Mouse (Mus musculus) CH12.LX (cell line): ENCODE measurements around the gene BC067074. TPM values are rescaled to one million over a fixed set of nuclear protein-coding genes. Genes with fewer than 3 reads are reported as not detected.

ENCODE experiments used
- DNase-seq: peaks from one replicate; pipeline ENCODE4 v3.0.0-alpha.2; 2013; ENCODE audit errors: extremely low read depth
- H3K27ac ChIP-seq: 2 replicates; pipeline ENCODE4 v1.5.1; 2012; ENCODE audit warnings: low read depth, mild to moderate bottlenecking, control low read depth, moderate library complexity; ENCODE audit not compliant: insufficient read depth
- H3K27me3 ChIP-seq: replicated peaks from 2 replicates; pipeline ENCODE3; 2012; ENCODE audit warnings: inconsistent platforms
- H3K36me3 ChIP-seq, 2 experiments: replicated peaks in 1 of 2; 2 replicates each; pipeline versions ENCODE3 to v1.6.1; 2012; ENCODE audit warnings: inconsistent platforms in 1 of 2, low read length in 1 of 2, mild to moderate bottlenecking in 1 of 2, mixed read lengths in 1 of 2, moderate library complexity in 1 of 2; ENCODE audit not compliant: control insufficient read depth in 1 of 2, insufficient read depth in 1 of 2
- H3K4me1 ChIP-seq, 2 experiments: 2 replicates each; pipeline ENCODE4 v1.6.1; 2012; ENCODE audit warnings: inconsistent platforms in 1 of 2, moderate library complexity in 1 of 2; ENCODE audit not compliant: insufficient read depth in 2 of 2, control insufficient read depth in 1 of 2
- H3K4me2 ChIP-seq: 2 replicates; pipeline ENCODE4 v1.6.1; 2012; ENCODE audit warnings: low read depth, mild to moderate bottlenecking, control low read depth; ENCODE audit not compliant: poor library complexity, insufficient read depth, severe bottlenecking
- H3K4me3 ChIP-seq, 3 experiments: fragments of 150-350 bp in 1 of 3; sonication (generic) in 1 of 3; replicated peaks in 1 of 3; 2 replicates each; pipeline versions ENCODE3 to v1.5.1; 2011 to 2012; ENCODE audit warnings: low read depth in 2 of 3, low read length in 2 of 3, mild to moderate bottlenecking in 2 of 3, moderate library complexity in 2 of 3, control low read depth in 1 of 3, improper control_type of control experiment in 1 of 3, inconsistent platforms in 1 of 3, mixed read lengths in 1 of 3; ENCODE audit not compliant: poor library complexity in 1 of 3
- H3K79me2 ChIP-seq: replicated peaks from 2 replicates; pipeline ENCODE4 v1.6.1; 2012; ENCODE audit warnings: mild to moderate bottlenecking, moderate library complexity; ENCODE audit not compliant: control insufficient read depth, poor library complexity, insufficient read depth, severe bottlenecking; ENCODE audit errors: extremely low read depth
- H3K9ac ChIP-seq: 2 replicates; pipeline ENCODE4 v1.6.1; 2012; ENCODE audit warnings: low read depth, mild to moderate bottlenecking, control low read depth, moderate library complexity; ENCODE audit not compliant: insufficient read depth
- H3K9me3 ChIP-seq: replicated peaks from 2 replicates; pipeline ENCODE3; 2012; ENCODE audit warnings: low read length, inconsistent platforms, mixed read lengths
- BHLHE40 ChIP-seq: IDR thresholded peaks from 2 replicates; pipeline ENCODE4 v1.6.1; 2011; ENCODE audit warnings: mild to moderate bottlenecking, low read depth, low read length, improper control_type of control experiment
- CTCF ChIP-seq, 2 experiments: IDR thresholded peaks in 1 of 2; conservative IDR thresholded peaks in 1 of 2; 2 replicates each; pipeline ENCODE4 v1.5.1; 2011 to 2012; ENCODE audit warnings: low read depth in 2 of 2, low read length in 2 of 2, improper control_type of control experiment in 1 of 2, inconsistent platforms in 1 of 2, mild to moderate bottlenecking in 1 of 2, moderate library complexity in 1 of 2
- E2F4 ChIP-seq: IDR thresholded peaks from 2 replicates; pipeline ENCODE4 v1.6.1; 2011; ENCODE audit warnings: low read depth, low read length, improper control_type of control experiment; ENCODE audit not compliant: insufficient replicate concordance
- EP300 ChIP-seq: IDR thresholded peaks from 2 replicates; pipeline ENCODE4 v1.6.1; 2011; ENCODE audit warnings: low read length, improper control_type of control experiment
- ETS1 ChIP-seq: conservative IDR thresholded peaks from 2 replicates; pipeline ENCODE4 v1.6.1; 2012; ENCODE audit warnings: low read depth, mild to moderate bottlenecking, inconsistent platforms, low read length, improper control_type of control experiment, moderate library complexity
- GABPA ChIP-seq: IDR thresholded peaks from 2 replicates; pipeline ENCODE4 v1.6.1; 2012; ENCODE audit warnings: low read depth, low read length, improper control_type of control experiment, inconsistent platforms; ENCODE audit not compliant: insufficient replicate concordance
- JUND ChIP-seq: conservative IDR thresholded peaks from 2 replicates; pipeline ENCODE4 v1.6.1; 2011; ENCODE audit warnings: low read depth, low read length, improper control_type of control experiment
- MAZ ChIP-seq: IDR thresholded peaks from 2 replicates; pipeline ENCODE4 v1.6.1; 2012; ENCODE audit warnings: low read depth, mild to moderate bottlenecking, inconsistent platforms, low read length, improper control_type of control experiment, moderate library complexity
- MXI1 ChIP-seq: IDR thresholded peaks from 2 replicates; pipeline ENCODE4 v1.6.1; 2011; ENCODE audit warnings: mild to moderate bottlenecking, low read depth, low read length, improper control_type of control experiment
- NRF1 ChIP-seq: IDR thresholded peaks from 2 replicates; pipeline ENCODE4 v1.6.1; 2014; ENCODE audit warnings: low read depth, mild to moderate bottlenecking, inconsistent platforms, low read length, improper control_type of control experiment, moderate library complexity
- PAX5 ChIP-seq: IDR thresholded peaks from 2 replicates; pipeline ENCODE4 v1.6.1; 2012; ENCODE audit warnings: low read length, inconsistent platforms, mixed read lengths
- POLR2AphosphoS2 ChIP-seq: IDR thresholded peaks from 2 replicates; pipeline ENCODE4 v1.6.1; 2011; ENCODE audit warnings: low read depth, low read length, improper control_type of control experiment
- RAD21 ChIP-seq: IDR thresholded peaks from 2 replicates; pipeline ENCODE4 v1.6.1; 2011; ENCODE audit warnings: low read depth, mild to moderate bottlenecking, low read length, improper control_type of control experiment, moderate library complexity
- SIN3A ChIP-seq: IDR thresholded peaks from 2 replicates; pipeline ENCODE4 v1.6.1; 2012; ENCODE audit warnings: low read length, improper control_type of control experiment, inconsistent platforms
- SMC3 ChIP-seq: IDR thresholded peaks from 2 replicates; pipeline ENCODE4 v1.6.1; 2011; ENCODE audit warnings: low read depth, low read length, improper control_type of control experiment
- TBP ChIP-seq: conservative IDR thresholded peaks from 2 replicates; pipeline ENCODE4 v1.6.1; 2011; ENCODE audit warnings: low read depth, low read length, improper control_type of control experiment
- TCF12 ChIP-seq: IDR thresholded peaks from 2 replicates; pipeline ENCODE4 v1.6.1; 2014; ENCODE audit warnings: low read depth, mild to moderate bottlenecking, inconsistent platforms, low read length, improper control_type of control experiment
- USF1 ChIP-seq: IDR thresholded peaks from 2 replicates; pipeline ENCODE4 v1.6.1; 2014; ENCODE audit warnings: low read depth, mild to moderate bottlenecking, inconsistent platforms, low read length, improper control_type of control experiment
- ZKSCAN1 ChIP-seq: IDR thresholded peaks from 2 replicates; pipeline ENCODE4 v1.6.1; 2012; ENCODE audit warnings: low read depth, inconsistent platforms, low read length, improper control_type of control experiment, borderline replicate concordance
- ZNF384 ChIP-seq: IDR thresholded peaks from 2 replicates; pipeline ENCODE4 v1.6.1; 2012; ENCODE audit warnings: low read depth, low read length, improper control_type of control experiment, inconsistent platforms
- dilution Hi-C: fragments of 300-500 bp; cut with MboI; formaldehyde crosslinking; loops from 2 replicates; pipeline ENCODE4 v1.14.3; 2020; ENCODE audit warnings: low sequenced_read_pairs; ENCODE audit not compliant: extremely low pct_unique_long_range_greater_than_20kb, extremely low pct_ligation_motif_present
- in situ Hi-C: fragments of 300-500 bp; cut with MboI; formaldehyde crosslinking; loops from 3 replicates; pipeline ENCODE4 v1.14.3; 2019; ENCODE audit warnings: low sequenced_read_pairs, low pct_ligation_motif_present, low pct_unique_long_range_greater_than_20kb, mixed read lengths
- polyA plus RNA-seq: library from polyadenylated mRNA; unstranded; fragments of >175 nt; gene quantifications from 2 replicates; pipeline ENCODE4 v1.2.1, GENCODE M21; 2012; ENCODE audit warnings: low read depth; ENCODE audit not compliant: insufficient read length
- total RNA-seq, 2 experiments: library from RNA; depleted of rRNA; stranded (reverse); fragments of 300-350 nt in 1 of 2; fragments of >200 nt in 1 of 2; gene quantifications; 2 replicates each; pipeline ENCODE4 v1.2.3; 2012 to 2014

Gene BC067074
- total and polyA plus RNA-seq, 3 experiments: 0.93 TPM; not detected in 2

DNA sequence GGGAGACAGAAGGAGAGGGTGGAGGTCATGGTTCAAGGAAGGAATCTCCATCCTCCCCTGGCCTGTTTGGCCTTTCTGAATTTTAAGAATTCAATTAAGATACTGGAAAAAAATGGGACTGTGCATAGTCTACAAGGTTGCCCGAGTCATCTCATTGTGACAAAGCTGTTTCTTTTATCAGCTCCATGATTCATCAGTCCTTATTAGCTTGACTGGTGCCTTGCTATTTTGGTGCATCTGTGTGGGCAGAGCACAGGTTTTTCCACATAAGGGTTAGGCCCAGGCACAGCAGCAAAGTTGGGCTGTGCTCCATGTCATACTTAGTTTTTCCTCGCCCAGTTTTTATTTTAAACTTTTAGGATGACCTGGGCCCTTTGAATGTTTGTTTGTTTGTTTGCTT lies 36.2 kb upstream of the BC067074 start:
- TF ChIP-seq ZNF384 (no peak), MAZ (no peak), SMC3 (no peak), E2F4 (no peak), SIN3A (no peak), JUND (no peak), POLR2AphosphoS2 (no peak), TCF12 (no peak), EP300 (no peak), ZKSCAN1 (no peak), TBP (no peak), NRF1 (no peak), GABPA (no peak), USF1 (no peak), ETS1 (no peak), BHLHE40 (no peak), MXI1 (no peak)
- in situ Hi-C loops (no loop called here), dilution Hi-C loops (no loop called here)
- Histone ChIP-seq H3K79me2 (no peaks in the 10 kb centered on the region), H3K9me3 (no peaks in the 10 kb centered on the region), H3K4me2 (no peak overlapping the region), H3K4me3 (no peak overlapping the region), H3K27ac (no peak overlapping the region), H3K27me3 (no peaks in the 10 kb centered on the region), H3K36me3 (no peaks in the 10 kb centered on the region), H3K4me1 (no peaks in the 10 kb centered on the region), H3K9ac (no peak overlapping the region)
- no peak for DNase-seq

DNA sequence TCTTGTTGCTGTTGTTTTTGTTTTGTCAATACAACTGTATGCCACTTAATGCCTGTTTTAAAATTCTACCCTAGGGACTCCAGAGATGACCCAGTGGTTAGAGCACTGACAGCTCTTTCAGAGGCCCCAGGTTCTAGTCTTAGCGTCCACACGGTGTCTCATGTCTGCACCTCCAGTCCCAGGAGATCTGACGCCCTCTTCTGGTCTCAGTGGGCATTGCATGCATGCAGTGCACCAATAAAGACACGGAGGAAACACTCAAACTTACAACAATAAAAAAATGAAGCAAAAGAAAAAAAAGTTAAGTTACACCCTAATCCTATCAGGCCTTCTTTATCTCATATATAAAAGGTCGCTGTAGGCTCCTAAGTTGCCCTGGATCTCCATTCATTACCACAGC lies 35.8 kb upstream of the BC067074 start:
- H3K9me3 ChIP-seq: no peaks in the 10 kb centered on the region
- dilution Hi-C loops: no loop called here
- H3K79me2 ChIP-seq: no peaks in the 10 kb centered on the region
- H3K36me3 ChIP-seq: no peaks in the 10 kb centered on the region
- H3K4me3 ChIP-seq: no peak overlapping the region
- in situ Hi-C loops: no loop called here
- TF ChIP-seq PAX5 (no peak), SMC3 (peak; percentile 48), ZNF384 (no peak), CTCF (conservative IDR thresholded peaks at IDR 0.05 in 1 of 2, IDR thresholded peaks at IDR 0.05 in 1 of 2; ENCODE audit: low read depth in 2 of 2, low read length in 2 of 2) (peak; percentile 42 to 63; a peak in 3 of 4 replicates), ZKSCAN1 (no peak), JUND (no peak), RAD21 (peak; percentile 43), POLR2AphosphoS2 (no peak), ETS1 (no peak)
- no peaks in the 10 kb centered on the region for H3K4me1 ChIP-seq
- DNase-seq: no peak
- no peak overlapping the region for H3K27ac ChIP-seq
- no peak overlapping the region for H3K4me2 ChIP-seq
- H3K9ac ChIP-seq: no peak overlapping the region
- H3K27me3 ChIP-seq: no peaks in the 10 kb centered on the region
